Mouse (Mus musculus): ENCODE measurements around the gene Slc25a22.
"Not testable (repeated sequence)": the region's sequence is repeated elsewhere in the genome, so short reads cannot be mapped to it uniquely, and the experiment has no call there.

Slc25a22 gene

DNA sequence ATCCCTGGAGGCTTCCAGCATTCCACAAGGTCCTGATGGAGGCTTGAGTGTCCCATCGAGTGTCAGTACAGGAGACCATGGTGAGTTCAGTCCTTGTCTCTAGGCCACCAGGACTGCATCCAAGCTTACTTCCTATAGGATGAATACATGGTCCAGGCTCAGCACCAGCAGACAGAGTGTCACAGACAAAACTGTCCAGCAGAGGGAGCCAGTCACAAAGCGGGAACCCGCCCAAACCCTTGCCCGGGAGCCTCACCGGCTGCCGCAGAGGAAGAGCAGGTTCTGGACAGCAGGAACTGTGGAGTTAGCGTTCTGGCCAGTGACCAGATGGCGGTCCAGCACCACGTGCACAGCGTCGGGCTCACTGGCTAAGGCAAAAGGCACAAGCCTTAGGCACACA lies 28.9 kb downstream of the Slc25a22 start:
- DNase-seq: peak; percentile 86 to 88

DNA sequence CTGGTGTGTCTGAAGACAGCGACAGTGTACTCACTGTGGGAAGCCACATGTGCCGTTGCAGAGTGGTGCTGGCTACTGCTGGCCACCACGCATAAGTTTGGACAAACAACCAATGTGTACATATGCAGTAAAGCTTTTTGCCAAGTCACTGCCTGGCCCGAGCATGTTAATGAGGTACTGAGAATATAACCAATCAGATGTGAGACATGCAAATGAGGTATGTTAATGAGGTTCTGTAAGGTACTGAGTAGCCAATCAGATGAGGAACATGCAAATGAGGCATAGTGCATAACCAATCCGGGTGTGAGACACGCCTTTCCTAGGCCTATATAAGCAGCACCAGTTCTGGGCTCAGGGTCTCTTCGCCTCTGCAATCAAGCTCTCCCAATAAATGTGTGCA lies 30.0 kb downstream of the Slc25a22 start:
- DNase-seq: not testable (repeated sequence)

DNA sequence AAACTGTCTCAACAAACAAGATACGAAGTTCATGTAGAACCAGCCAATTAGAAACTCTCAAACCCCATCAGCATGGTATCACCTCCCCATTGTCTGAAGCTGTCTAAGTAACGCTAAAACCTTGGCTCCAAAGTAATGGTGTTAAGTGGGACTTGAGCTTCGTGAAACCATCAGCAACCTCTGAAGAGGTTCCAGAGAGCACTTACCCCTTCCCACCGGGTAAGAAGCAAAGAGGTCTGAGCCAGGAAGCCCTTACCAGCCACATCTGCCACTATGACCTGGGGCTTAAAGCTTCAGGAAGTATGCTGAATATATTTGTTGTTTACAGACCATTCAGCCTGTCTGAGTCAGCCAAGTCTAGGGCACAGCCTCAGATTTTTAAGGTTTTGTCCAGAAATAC lies 32.2 kb downstream of the Slc25a22 start:
- DNase-seq: no peak

DNA sequence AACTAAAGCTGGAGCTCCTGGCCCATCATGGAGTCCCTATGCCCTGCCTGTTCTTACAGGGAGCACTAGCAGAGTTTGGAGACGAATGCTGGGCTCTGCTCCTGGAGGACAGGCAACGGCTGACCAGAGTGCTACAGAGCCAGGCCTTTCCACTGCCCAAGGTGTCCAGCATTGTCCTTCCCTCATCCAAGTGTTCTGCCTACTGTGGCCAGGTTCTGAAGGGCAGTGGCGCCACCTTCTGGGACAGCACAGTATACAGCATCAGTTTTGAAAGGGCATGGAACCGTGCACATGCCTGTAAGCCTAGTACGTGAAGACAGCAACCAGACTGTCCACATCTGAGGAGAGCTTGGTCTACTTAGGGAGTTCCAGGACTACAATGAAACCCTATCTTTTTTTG lies 34.4 kb downstream of the Slc25a22 start:
- DNase-seq: peak; percentile 68 to 69

DNA sequence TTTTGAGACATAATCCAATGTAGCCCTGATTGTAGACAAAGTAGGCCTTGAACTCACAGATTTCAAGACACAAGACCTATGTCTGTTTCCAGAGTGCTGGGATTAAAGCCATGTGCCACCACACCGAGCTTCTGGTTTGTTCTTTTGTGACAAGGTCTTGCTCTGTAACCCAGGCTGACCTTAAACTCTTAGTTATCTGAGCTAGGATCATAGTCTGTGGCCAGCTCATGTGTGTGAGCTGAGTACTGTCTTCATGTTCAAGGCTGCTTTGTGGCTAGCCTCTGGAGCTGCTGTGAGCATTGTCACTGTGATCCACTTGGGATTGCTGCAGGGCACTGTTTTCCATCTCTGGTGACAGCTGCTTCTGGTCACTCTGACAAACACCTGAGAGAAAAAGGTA lies 42.3 kb downstream of the Slc25a22 start:
- DNase-seq: no peak

DNA sequence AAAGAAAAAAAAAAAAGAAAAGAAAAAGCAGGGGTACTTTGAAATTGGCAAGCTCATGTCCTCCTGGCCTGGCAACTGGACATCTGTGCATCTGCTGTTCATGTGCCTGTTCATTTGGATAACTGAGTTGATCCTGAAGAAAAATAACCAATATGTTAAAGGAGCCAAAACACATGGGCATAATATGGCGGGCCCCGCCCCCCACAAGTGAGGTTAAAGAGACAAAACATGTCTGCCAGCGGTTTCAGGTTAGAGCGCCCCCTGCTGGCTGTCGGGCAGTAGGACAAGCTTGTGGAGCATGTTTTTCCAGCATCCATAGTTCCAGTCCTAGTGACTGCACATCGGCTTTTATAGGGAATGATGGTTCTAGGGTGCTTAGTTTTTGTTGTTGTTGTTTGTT lies 42.9 kb downstream of the Slc25a22 start:
- DNase-seq: peak; percentile 89

DNA sequence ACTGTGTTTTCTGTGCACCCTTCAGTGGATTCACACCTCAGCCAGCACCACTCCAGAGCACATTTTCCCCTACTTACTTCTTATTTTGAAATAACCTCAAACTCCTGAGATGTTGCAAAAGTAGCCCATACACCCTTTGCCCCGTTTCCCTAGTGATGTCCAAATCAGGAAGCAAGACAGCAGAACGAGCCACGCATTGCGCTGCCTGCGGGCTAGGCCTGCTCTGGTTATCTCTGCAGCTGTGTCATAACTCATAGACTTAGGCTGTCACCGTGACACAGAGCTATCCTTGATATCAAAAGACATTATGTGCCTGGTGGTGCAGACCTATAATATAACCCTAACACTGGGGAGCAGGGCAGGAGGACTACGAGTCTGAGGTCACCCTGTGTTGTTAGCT lies 43.5 kb downstream of the Slc25a22 start:
- DNase-seq: no peak

DNA sequence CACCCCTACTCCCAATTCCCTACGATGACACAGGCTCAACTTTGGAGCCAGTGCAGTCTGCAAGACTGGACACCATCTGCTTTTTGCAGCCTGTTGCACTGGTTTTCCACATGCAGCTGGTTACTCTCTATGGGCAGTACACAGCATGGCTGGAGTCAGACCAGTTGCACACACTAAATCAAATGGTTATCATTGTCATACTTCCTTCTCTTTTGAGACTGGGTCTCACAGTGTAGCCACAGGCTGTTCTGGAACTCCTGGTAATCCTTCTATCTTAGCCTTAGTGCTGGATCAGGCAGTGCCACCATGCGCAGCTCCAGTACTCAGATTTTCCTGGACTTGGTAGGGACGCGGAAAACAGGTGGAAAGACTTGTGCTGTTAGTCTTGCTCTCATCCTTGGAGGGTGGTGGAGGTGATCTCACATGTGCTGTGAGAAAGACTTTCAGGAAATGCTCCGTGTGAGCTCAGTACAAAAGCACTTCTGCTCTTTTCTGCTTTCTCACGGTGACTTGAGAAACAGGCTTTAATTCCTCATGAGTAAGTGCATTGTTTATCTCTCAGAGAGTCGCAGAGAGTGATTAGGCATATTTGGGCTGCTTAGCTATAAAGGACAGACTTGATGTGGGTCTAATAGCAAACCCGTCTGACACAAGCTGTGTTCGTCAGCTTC lies 45.0 kb downstream of the Slc25a22 start:
- DNase-seq: no peak

DNA sequence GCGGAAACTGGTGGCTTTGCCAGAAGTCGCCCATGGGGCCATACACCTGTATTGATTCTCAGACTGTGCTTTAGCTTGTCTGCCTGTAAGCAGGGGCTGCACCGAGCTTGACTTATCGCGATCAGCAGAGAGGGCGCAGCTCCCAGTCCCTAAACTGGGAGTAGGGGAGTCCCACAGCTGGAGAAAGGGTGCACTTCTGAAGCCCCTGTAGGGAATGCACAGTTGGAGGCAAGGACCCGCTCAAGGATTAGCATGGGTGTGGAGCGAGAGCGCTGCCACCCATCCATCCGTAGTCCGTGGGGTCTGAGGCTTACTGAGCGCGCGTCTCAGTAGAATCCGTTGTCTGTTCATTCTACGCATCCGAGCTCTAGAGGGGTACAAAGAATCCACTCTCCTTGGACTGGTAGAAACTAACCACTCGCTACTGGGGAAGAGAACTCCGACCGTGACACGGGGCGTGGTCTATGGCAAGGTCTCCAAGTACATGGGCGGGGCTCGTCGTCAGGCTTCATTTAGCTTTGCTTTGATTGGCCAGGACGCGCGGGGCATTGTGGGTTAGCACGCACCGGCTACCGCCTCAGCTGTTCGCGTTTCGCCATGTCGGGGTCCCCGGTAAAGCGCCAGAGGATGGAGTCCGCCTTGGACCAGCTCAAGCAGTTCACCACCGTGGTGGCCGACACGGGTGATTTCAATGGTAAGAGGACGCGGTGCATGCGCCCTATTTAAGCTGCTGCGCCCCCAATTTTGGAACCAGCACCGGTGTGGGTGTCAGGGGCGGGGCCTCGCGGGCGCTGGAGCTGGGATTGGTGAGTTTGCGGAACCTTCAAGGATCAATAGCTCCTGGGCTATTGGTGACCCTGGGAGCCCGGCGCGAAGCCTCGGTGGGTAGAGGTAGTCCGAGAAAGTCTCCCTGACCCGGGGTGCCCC lies 45.8 kb downstream of the Slc25a22 start, which contains the start of gene Taldo1:
Gene Taldo1, plus strand, starts transcription at position 575 of the 927 bp plus-strand sequence.
- DNase-seq: peak; percentile 95 to 96

DNA sequence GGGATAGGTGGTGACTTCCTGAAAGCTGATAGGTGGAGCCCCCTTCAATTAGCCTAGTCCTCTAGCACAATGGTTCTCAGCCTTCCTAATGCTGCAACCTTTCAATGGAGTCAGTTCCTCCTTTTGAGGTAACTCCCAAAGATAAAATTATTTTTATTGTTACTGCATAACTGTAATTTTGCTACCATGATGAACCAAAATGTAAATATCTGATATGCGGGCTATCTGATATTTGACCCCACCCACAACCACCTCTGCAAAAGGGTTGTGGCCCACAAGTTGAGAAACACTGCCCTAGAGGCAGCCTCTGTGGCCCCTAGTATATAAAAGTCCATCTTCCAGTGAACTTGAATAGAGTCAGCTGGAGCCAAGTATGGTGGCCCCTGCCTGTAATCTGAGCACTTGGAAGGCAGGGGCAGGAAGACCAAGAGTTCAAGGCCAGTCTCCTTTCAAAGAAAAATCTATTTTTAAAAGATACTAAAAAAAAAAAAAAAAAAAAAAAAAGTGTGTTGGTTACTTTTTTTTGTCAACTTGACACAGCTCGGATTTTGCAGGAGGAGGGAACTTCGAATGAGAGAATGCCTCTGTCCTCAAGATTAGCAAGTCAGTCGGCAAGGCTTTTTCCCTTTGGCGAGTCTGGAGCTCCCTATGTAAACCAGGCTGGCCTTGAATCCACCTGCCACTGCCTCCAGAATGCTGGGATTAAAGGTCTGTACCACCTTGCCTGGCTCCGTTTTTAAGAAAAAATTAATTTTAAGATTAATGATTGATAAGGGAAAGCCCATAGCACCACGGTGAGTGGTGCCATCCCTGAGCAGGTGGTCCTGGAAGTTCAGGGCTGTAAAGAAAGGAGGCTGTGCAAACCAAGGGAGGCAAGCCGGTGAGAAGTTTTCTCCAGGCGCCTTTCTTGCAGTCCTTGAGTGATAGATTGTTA lies 47.1 kb downstream of the Slc25a22 start:
- no peak for DNase-seq

DNA sequence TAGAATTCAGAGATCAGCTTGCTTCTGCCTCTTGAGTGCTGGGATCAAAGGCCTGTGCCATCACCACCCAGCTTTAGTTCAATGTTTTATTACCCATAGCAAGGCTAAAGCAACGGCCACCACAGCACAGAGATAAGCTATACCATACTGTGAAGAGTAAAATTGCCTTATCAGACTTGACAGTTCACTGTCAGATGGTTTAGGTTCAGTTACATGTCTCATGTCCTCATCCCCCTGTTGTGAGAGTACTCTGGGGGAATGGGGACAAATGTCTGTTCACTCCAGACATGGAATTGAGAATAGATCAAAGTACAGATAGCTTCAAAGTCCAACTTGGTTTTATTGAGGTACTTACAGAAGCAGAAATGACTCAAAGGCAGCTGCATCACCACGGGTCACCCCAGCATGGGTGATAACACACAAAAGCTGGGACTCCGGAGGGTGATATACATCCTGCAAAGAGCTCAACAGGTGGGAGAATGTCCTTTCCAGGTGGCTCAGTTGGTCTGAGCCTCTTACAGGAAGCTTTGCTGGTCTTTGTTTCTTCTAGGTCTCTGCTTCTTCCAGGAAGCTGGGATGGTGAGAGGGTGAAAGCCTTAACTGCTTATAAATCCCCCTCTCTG lies 49.1 kb downstream of the Slc25a22 start:
- DNase-seq: no peak

DNA sequence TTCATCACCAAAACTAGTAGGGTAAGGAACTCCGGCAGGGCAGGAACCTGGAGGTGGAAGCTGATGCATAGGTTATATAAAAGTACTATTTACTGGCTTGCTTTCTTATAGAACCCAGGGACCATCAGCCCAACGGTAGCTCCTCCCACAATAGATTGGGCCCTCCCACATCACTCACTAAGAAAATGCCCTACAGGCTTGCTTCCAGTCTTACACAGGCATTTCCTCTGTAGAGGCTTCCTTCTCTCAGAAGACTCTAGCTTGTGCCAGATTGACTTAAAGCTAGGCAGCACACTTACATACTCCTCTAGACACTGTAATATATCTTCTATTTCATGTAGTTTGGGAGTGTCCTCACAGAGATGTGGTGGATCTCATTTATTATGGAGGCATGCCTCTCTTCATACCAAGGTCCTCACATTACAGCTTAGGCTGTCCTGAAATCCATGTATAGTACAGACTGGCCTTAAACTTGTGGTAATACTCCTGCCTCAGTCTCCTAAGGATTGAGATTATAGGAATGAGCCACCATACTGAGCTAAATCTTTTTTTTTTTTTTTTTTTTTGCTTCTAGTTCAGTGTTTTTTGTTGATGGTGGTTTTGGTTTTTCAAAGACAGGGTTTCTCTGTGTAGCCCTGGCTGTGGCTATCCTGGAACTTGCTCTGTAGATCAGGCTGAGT lies 49.7 kb downstream of the Slc25a22 start:
- no peak for DNase-seq

DNA sequence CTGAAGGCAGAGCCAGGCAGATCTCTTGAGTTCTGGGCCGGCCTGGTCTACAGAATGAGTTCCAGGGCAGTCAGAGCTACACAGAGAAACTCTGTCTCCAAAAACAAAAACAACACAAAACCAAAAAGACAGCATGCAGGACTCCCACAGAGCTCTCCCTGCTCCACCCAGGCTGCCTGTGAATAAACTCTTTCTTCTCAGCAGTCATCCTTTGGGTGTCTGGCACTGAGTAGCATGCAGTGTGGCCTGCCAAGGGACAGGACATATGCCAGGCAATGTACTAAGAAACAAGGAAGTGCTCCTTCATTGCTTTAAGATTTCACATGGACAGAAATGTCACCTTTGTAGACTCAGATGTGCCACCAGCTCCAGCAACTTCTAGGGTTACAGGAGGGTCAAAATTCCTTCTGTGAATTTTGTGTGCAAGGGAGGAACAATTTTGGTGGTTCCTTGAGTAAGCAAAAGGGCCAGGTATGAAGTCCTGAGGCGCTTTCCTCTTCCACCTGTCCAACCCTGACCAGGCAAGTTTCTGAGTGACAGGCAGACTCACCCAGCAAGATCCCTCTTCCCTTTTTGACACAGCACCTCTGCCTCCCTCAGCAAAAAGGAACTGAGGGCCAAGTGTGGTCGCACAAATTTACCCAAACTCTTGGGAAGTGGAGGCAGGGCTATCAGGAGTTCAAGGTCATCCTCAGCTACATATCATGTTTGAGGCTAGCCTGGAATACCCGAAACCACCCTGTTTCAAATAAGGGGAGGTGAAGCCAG lies 56.4 kb downstream of the Slc25a22 start:
- DNase-seq: no peak

All from B cell, adult 2 months (primary cell).